Mouse (Mus musculus) forebrain, embryonic 16.5 days (tissue): ENCODE data around the gene Ube2e1. TPM values are rescaled to one million over a fixed set of nuclear protein-coding genes. Genes with fewer than 3 reads are reported as not detected.

Experiments used
- ATAC-seq: fragments of 200-750 bp; cut with Nextera tagmentation; 2 replicates; pipeline ENCODE4 v1.8.0; 2017; ENCODE audit warnings: mild to moderate bottlenecking, moderate library complexity
- H3K27ac ChIP-seq: fragments of 300-500 bp; sonication (generic); 2 replicates; pipeline ENCODE4 v1.5.1; 2014; ENCODE audit warnings: low read length, control low read depth
- H3K27me3 ChIP-seq: fragments of 300-500 bp; sonication (generic); replicated peaks from 2 replicates; pipeline ENCODE4 v1.6.1; 2014; ENCODE audit warnings: low read length; ENCODE audit not compliant: control insufficient read depth, insufficient read depth
- H3K36me3 ChIP-seq: fragments of 300-500 bp; sonication (generic); 2 replicates; pipeline ENCODE4 v1.6.1; 2014; ENCODE audit not compliant: control insufficient read depth, insufficient read depth
- H3K4me1 ChIP-seq: fragments of 300-500 bp; sonication (generic); replicated peaks from 2 replicates; pipeline ENCODE4 v1.6.1; 2014; ENCODE audit warnings: low read length; ENCODE audit not compliant: control insufficient read depth, insufficient read depth
- H3K4me2 ChIP-seq: fragments of 300-500 bp; sonication (generic); 2 replicates; pipeline ENCODE4 v1.6.1; 2014; ENCODE audit warnings: mild to moderate bottlenecking, low read length, control low read depth
- H3K4me3 ChIP-seq: fragments of 300-500 bp; sonication (generic); replicated peaks from 2 replicates; pipeline ENCODE4 v1.5.1; 2014; ENCODE audit warnings: mild to moderate bottlenecking, low read length, control low read depth
- H3K9ac ChIP-seq: fragments of 300-500 bp; sonication (generic); replicated peaks from 2 replicates; pipeline ENCODE4 v1.6.1; 2014; ENCODE audit warnings: low read depth, low read length, control low read depth
- H3K9me3 ChIP-seq: fragments of 300-500 bp; sonication (generic); 2 replicates; pipeline ENCODE4 v1.6.1; 2016; ENCODE audit warnings: low read length; ENCODE audit not compliant: control insufficient read depth
- WGBS: fragments of 180-500 bp; shearing (Covaris S2); extraction: QIAGEN DNeasy Blood & Tissue Kit; methylation state at CpG from one replicate; pipeline ENCODE4 v1.1.7; 2014; 5-methylcytosine and 5-hydroxymethylcytosine counted together
- polyA plus RNA-seq: library from polyadenylated mRNA; unstranded; fragments of >200 nt; fragmentation: Nextera tagmentation; extraction: Ambion mirVana; gene quantifications from 2 replicates; pipeline ENCODE4 v1.2.1, GENCODE M21; 2015

The Ube2e1 gene
- polyA plus RNA-seq, 1 experiment from 2014 or later: 212 TPM

DNA sequence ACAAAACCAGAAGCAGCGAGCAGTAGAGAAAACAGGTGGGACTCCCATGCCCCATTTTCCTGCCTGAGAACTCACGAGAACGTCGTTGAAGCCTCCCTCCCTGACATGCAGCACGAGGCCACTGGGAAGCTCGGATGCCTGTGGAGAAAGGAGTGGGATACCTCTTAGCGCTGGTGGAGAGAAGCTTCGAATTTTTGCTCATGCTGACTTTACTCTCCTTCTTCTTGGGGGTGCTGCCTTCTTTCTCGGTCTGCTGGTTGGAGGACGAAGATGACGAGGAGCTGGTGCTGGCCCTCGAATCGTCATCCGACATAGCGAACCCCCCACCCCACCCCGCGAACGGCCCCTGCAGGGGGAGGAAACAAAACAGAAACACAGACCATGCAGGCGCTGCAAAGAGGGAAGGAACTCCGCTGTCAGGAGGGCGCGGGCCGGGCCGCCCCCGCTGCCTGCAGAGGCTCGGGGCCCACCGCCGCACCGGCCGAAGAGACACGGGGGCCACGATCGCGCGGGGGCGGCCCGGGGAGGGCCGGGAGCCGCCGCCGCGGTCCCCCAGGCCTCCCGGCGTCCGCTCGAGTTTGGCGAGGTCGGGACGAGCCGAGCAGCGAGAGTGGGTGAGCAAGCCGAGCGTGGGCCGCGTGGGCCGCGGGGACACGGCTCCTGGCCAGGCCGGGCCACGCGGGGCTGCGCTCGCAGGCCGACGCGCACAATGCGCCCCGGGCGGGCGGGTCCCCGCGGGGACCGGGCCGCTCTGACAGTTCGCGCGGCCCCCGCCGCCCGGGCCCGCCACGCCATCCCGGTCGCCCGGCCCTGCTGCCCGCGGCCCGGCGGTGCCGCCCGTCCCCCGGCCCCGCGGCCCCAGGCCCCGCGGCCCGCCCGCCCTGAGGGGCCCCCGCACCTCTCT, 618 bp downstream of the Ube2e1 start:
- H3K4me2 ChIP-seq: peak overlapping the region; percentile 81
- H3K27me3 ChIP-seq: no peaks in the 10 kb centered on the region
- no peaks in the 10 kb centered on the region for H3K9me3 ChIP-seq
- peak; percentile 71 for ATAC-seq
- H3K36me3 ChIP-seq: no peaks in the 10 kb centered on the region
- H3K9ac ChIP-seq: peak overlapping the region; percentile 98
- H3K4me3 ChIP-seq: peak overlapping the region; percentile 68
- WGBS: under 1% methylated on average over 73 of the region's 99 CpGs
- peak overlapping the region; percentile 86 for H3K27ac ChIP-seq
- peaks cover 34% of the 10 kb centered on the region for H3K4me1 ChIP-seq

DNA sequence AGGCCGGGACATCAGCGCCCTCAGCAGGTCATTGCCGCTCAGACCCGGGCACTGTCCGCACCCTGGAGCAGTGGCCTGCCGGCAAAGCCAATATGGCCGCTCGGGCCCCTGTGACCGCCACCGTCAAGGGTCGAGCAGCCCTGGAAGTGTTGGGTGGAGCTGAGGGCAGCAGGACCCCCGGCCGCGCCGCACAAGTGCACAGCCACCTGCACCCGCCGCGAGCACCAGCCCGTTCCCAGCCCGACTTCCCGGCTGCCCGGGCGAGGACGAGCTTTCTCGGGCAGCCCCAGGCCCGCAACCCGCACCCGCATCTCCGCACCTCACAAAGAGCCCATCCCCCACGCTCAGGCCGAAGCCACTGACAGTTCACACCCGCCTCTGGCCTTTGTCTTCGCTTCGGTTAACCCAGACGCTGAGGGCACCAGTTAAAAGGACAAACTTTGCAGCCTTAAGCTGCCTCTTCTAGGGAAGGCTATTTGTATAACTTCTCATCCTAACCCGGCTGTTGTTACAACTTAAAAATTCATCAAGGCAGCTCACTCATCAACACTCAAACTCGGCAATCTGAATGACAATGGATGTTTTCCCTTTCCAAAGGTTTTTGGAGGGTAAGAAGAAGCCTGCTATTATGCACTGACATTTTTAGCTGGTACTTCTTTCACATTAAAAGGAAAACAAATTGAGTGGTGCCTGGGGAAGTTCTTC, 4.5 kb downstream of the Ube2e1 start:
- Histone ChIP-seq H3K4me2 (peak overlapping the region; percentile 80), H3K36me3 (no peaks in the 10 kb centered on the region), H3K4me3 (peak overlapping the region; percentile 44), H3K27ac (no peak overlapping the region), H3K9ac (peak overlapping the region; percentile 67), H3K4me1 (peaks cover 32% of the 10 kb centered on the region), H3K27me3 (no peaks in the 10 kb centered on the region), H3K9me3 (no peaks in the 10 kb centered on the region)
- WGBS: 3% methylated on average over 33 of the region's 37 CpGs
- no peak for ATAC-seq

GRCm38 (mm10) chr14:18317457-18318411, 13.9 kb downstream of the Ube2e1 start:
- no peak for ATAC-seq
- no peaks in the 10 kb centered on the region for H3K4me1 ChIP-seq
- 84% methylated on average over 11 of the region's 11 CpGs for WGBS

DNA sequence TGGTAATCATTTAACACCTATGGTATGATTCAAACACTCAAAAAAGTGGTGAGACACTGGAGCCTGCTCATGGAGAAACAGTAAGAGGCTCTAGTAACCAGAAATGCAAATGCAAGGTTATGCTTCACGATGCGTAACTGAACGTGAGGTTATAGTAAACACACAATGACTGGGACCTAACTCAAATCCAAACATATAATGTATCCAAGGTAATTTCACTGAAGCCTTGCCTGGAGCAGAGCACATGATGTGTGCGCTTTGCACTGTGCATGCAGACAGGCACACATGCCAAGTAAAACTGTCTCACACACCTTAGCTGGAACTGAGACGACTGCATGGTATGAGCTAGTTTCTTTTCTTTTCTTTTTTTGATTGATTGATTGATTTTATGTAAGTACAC, 27.5 kb downstream of the Ube2e1 start:
- 95% methylated on average over 5 of the region's 5 CpGs for WGBS
- ATAC-seq: no peak
- H3K9me3 ChIP-seq: no peaks in the 10 kb centered on the region
- H3K4me1 ChIP-seq: peaks cover 5% of the 10 kb centered on the region; the same call in 1 of the 2 replicates
- no peak overlapping the region for H3K27ac ChIP-seq
- no peak overlapping the region for H3K4me3 ChIP-seq
- no peaks in the 10 kb centered on the region for H3K36me3 ChIP-seq
- H3K4me2 ChIP-seq: no peak overlapping the region
- no peak overlapping the region for H3K9ac ChIP-seq
- H3K27me3 ChIP-seq: no peaks in the 10 kb centered on the region

More at GRCm38 (mm10) chr14:18317457-18318411, 13.9 kb downstream of the Ube2e1 start:
- Histone ChIP-seq H3K9ac (no peak overlapping the region), H3K9me3 (no peaks in the 10 kb centered on the region), H3K4me3 (no peak overlapping the region), H3K4me2 (no peak overlapping the region), H3K27ac (no peak overlapping the region), H3K27me3 (no peaks in the 10 kb centered on the region), H3K36me3 (no peaks in the 10 kb centered on the region)

DNA sequence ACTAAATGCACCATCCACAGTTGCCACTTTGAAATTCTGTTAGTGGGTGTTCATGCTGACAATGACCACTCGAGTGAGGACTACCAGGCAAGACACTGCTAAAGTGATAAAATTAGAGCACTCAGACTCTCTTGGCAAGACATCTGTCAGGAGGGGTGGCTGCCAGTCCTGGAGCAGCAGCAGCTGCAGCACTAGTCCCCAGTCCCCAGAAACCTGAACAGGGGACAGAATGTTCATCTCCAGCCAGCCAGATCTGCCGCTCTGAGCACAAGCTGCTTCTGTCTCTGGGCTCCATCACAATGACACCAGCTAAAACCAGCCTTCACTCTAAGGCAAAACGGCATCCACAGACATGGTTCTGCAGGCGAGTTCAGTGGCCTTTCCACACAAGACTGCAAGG, 28.4 kb downstream of the Ube2e1 start:
- Histone ChIP-seq H3K4me2 (no peak overlapping the region), H3K27me3 (no peaks in the 10 kb centered on the region), H3K4me3 (no peak overlapping the region), H3K4me1 (peaks cover 5% of the 10 kb centered on the region; the same call in 1 of the 2 replicates), H3K36me3 (no peaks in the 10 kb centered on the region), H3K9me3 (no peaks in the 10 kb centered on the region), H3K27ac (no peak overlapping the region), H3K9ac (no peak overlapping the region)
- peak; percentile 46 for ATAC-seq
- 62% methylated on average over 4 of the region's 4 CpGs for WGBS

DNA sequence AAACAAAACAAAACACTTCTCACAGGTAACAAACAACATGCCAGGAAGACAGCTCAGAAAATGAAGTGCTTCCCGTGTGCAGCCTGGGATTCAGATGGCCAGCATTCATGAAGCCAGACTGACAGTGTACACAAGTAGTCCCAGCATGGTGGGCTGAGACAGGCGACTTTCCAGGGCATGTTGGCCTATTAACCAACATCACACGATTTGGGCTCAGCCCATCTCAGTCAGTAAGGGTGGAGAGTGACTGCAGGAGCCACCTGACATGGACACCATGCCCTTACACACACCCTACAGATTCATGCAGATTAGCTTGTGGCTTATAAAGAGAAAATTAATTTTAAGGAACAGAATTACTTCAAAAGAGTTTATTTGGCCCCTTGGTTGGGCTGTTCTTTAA, 28.9 kb downstream of the Ube2e1 start:
- H3K4me3 ChIP-seq: no peak overlapping the region
- H3K4me2 ChIP-seq: no peak overlapping the region
- H3K36me3 ChIP-seq: no peaks in the 10 kb centered on the region
- no peak for ATAC-seq
- no peaks in the 10 kb centered on the region for H3K27me3 ChIP-seq
- no peak overlapping the region for H3K9ac ChIP-seq
- peaks cover 5% of the 10 kb centered on the region; the same call in 1 of the 2 replicates for H3K4me1 ChIP-seq
- no peaks in the 10 kb centered on the region for H3K9me3 ChIP-seq
- 74% methylated on average over 3 of the region's 3 CpGs for WGBS
- no peak overlapping the region for H3K27ac ChIP-seq

GRCm38 (mm10) chr14:18301591-18301990, 30.1 kb downstream of the Ube2e1 start:
- no peak overlapping the region for H3K27ac ChIP-seq
- H3K9me3 ChIP-seq: no peaks in the 10 kb centered on the region
- H3K4me3 ChIP-seq: no peak overlapping the region
- no peaks in the 10 kb centered on the region for H3K36me3 ChIP-seq
- 85% methylated on average over 3 of the region's 3 CpGs for WGBS
- H3K4me1 ChIP-seq: peaks cover 5% of the 10 kb centered on the region; the same call in 1 of the 2 replicates
- no peak overlapping the region for H3K9ac ChIP-seq
- no peaks in the 10 kb centered on the region for H3K27me3 ChIP-seq
- no peak for ATAC-seq
- H3K4me2 ChIP-seq: no peak overlapping the region

DNA sequence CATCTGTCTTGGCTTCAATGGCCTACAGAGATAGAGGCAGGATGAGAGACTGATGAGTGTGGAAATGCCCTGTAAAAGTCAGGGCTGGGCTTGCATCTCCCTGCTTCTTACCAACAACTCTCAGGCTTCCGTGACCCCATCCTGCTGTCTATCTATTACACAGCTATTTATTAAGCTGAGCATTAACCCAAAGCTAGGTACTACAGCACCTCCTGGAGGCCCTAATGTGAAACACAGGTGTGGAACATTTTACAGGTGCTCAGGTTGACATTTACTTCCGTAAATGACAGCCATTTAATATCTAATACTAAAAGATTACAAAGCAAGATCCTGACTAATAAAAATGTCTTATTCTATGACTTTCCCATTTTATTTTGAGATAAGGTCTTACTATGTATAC, 31.0 kb downstream of the Ube2e1 start:
- H3K27ac ChIP-seq: no peak overlapping the region
- H3K9ac ChIP-seq: no peak overlapping the region
- no peaks in the 10 kb centered on the region for H3K36me3 ChIP-seq
- no peak for ATAC-seq
- no peaks in the 10 kb centered on the region for H3K9me3 ChIP-seq
- H3K4me2 ChIP-seq: no peak overlapping the region
- H3K4me3 ChIP-seq: no peak overlapping the region
- no peaks in the 10 kb centered on the region for H3K27me3 ChIP-seq
- 89% methylated on average over 2 of the region's 2 CpGs for WGBS
- H3K4me1 ChIP-seq: peaks cover 5% of the 10 kb centered on the region; the same call in 1 of the 2 replicates
